Mouse (Mus musculus): ENCODE measurements around the gene Psma6. TPM values are rescaled to one million over a fixed set of nuclear protein-coding genes. Genes with fewer than 3 reads are reported as not detected.

Gene Psma6
- total and polyA plus RNA-seq, 2 experiments from 2014 or later: 131 to 465 TPM

DNA sequence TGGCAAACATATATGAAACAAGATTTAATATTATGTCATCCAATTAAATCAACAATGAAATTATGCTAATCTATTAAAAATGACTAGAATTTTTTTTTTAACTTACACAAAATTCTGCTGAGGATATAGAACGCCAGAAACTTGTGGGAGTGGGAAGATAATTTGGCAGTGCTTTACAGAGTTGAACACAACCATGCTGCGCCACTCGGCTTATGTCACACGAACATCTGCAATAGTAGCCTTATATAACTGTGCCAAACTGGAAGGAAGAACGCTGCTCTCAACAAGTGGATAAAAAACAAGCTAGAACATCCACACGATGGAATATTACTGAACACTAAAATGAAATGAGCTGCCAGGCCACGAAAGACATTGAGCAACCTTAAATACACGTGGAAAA lies 45.2 kb downstream of the Psma6 start:
- ATAC-seq (no peak), DNase-seq (no peak)
- H3K36me3 ChIP-seq (ENCODE audit: insufficient read depth): no peaks in the 10 kb centered on the region
- H3K4me1 ChIP-seq (ENCODE audit: insufficient read depth): no peaks in the 10 kb centered on the region
- no peaks in the 10 kb centered on the region for H3K9me3 ChIP-seq (ENCODE audit: low read length)
- H3K4me2 ChIP-seq (ENCODE audit: low read depth): no peak overlapping the region
- H3K4me3 ChIP-seq (ENCODE audit: low read depth, low read length): no peak overlapping the region
- no peak overlapping the region for H3K27ac ChIP-seq (ENCODE audit: low read depth, low read length)
- no peak for TF ChIP-seq CTCF (IDR thresholded peaks at IDR 0.05; ENCODE audit: low read depth)
- H3K9ac ChIP-seq: no peak overlapping the region
- no peaks in the 10 kb centered on the region for H3K27me3 ChIP-seq (ENCODE audit: insufficient read depth, low read length)
- 89% methylated on average over 8 of the region's 8 CpGs for WGBS

DNA sequence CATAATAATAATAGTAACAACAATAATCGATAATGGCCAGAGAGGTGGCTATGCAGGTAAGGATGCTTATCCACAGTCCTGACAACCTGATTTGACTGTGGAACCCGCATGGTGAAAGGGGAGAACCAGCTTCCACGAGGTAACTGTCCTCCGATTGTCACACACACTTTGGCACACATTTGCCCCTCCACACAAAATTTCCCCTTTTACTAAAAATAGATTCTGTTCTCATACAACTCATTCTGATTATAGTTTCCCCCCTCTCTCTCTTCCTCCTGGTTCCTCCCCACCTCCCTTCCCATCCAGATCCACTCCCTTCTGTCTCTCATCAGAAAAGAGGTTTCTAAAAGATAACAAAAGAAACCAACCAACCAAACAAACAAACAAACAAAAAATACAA lies 45.9 kb downstream of the Psma6 start:
- no peak for ATAC-seq
- no peak for DNase-seq
- no peak overlapping the region for H3K27ac ChIP-seq (ENCODE audit: low read depth, low read length)
- H3K9ac ChIP-seq: no peak overlapping the region
- H3K36me3 ChIP-seq (ENCODE audit: insufficient read depth): no peaks in the 10 kb centered on the region
- no peak overlapping the region for H3K4me3 ChIP-seq (ENCODE audit: low read depth, low read length)
- H3K27me3 ChIP-seq (ENCODE audit: insufficient read depth, low read length): no peaks in the 10 kb centered on the region
- TF ChIP-seq CTCF (IDR thresholded peaks at IDR 0.05; ENCODE audit: low read depth): no peak
- 93% methylated on average over 4 of the region's 4 CpGs for WGBS
- no peaks in the 10 kb centered on the region for H3K4me1 ChIP-seq (ENCODE audit: insufficient read depth)
- no peaks in the 10 kb centered on the region for H3K9me3 ChIP-seq (ENCODE audit: low read length)
- H3K4me2 ChIP-seq (ENCODE audit: low read depth): no peak overlapping the region

DNA sequence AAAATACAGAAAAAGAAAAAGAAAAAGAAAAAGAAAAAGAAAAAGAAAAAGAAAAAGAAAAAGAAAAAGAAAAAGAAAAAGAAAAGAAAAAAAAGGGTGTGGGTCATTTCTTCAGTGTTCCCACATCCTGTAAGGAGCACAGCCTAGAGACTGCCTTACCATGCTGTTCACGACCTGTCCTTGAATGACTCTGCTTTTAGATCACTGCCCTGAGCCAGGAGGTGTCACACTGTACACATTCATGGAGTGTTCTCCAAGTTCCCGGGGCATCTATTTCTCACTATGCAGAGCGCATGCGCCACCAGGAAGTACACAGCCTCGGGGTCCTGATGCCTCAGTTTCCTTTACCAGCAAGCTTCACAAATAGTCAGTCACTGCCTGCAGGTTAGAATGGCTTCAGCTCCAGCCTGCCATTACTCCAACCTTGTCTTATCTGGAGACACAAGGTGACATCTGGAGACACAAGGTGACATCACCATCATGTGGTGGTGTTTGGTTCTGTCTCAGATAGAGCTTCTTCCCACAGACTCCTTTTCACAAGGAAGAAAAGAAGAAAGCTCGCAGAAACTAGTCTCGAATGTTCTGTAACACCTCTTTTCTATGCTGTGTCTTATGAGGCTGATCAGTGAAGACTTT lies 48.4 kb downstream of the Psma6 start:
- Histone ChIP-seq H3K36me3 (ENCODE audit: insufficient read depth) (no peaks in the 10 kb centered on the region), H3K4me1 (ENCODE audit: insufficient read depth) (no peaks in the 10 kb centered on the region), H3K4me2 (ENCODE audit: low read depth) (no peak overlapping the region), H3K9ac (no peak overlapping the region), H3K27me3 (ENCODE audit: insufficient read depth, low read length) (no peaks in the 10 kb centered on the region), H3K27ac (ENCODE audit: low read depth, low read length) (no peak overlapping the region), H3K9me3 (ENCODE audit: low read length) (no peaks in the 10 kb centered on the region), H3K4me3 (ENCODE audit: low read depth, low read length) (no peak overlapping the region)
- ATAC-seq (no peak), DNase-seq (no peak)
- WGBS: 89% methylated on average over 7 of the region's 7 CpGs
- no peak for TF ChIP-seq CTCF (IDR thresholded peaks at IDR 0.05; ENCODE audit: low read depth)

DNA sequence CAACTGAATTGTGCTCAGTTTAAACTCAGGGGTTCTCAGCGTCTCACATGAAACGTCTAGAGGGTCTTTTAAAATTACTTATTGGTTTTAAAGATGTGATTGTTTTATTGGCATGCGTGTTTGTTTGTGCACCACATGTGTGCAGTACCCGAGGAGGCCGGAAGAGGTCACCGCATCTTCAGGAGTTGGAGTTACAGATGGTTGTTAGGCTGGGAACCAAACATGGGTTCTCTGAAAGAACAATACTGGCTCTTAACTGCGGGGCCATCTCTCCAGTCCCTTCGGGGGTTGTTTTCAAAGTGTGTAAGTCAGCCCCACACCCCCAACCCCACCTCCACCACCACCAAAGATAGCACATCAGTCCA lies 48.9 kb downstream of the Psma6 start:
- no peak for TF ChIP-seq CTCF (IDR thresholded peaks at IDR 0.05; ENCODE audit: low read depth)
- Histone ChIP-seq H3K4me2 (ENCODE audit: low read depth) (no peak overlapping the region), H3K4me3 (ENCODE audit: low read depth, low read length) (no peak overlapping the region), H3K4me1 (ENCODE audit: insufficient read depth) (no peaks in the 10 kb centered on the region), H3K27ac (ENCODE audit: low read depth, low read length) (no peak overlapping the region), H3K9me3 (ENCODE audit: low read length) (no peaks in the 10 kb centered on the region), H3K9ac (no peak overlapping the region), H3K27me3 (ENCODE audit: insufficient read depth, low read length) (no peaks in the 10 kb centered on the region), H3K36me3 (ENCODE audit: insufficient read depth) (no peaks in the 10 kb centered on the region)
- ATAC-seq (no peak), DNase-seq (no peak)
- 95% methylated on average over 8 of the region's 8 CpGs for WGBS

DNA sequence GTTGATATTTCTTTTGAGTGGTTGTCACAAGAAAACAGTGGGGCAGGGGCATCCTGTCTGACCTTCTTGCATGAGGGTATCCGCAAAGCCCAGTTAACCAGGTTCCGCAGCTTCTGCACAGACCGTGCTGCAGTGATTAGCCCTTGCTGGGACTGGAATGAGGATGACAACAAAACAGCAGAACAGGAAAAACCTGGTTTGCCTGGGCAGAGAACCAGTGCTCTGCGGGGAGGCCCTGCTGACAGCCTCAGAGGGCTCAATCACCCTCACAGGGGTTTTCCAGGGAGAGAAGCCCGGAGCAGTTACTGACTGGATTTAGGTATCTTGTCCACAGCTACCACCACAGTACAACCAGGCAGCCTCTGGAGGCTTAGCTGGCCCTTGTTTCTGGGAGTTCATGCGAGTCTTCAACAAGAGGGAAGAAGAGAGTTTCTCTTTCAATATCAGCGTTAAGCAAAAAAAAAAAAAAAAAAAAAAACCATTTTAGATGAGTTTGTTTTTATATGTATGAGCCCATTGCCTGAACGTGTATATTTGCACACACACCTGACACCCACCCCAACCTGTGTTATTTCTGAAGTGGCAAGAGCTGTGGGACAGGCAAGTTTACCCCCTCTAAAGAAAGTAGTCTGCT lies 49.9 kb downstream of the Psma6 start:
- H3K27ac ChIP-seq (ENCODE audit: low read depth, low read length): no peak overlapping the region
- H3K27me3 ChIP-seq (ENCODE audit: insufficient read depth, low read length): no peaks in the 10 kb centered on the region
- H3K4me3 ChIP-seq (ENCODE audit: low read depth, low read length): no peak overlapping the region
- DNase-seq (no peak), ATAC-seq (no peak)
- H3K9ac ChIP-seq: no peak overlapping the region
- TF ChIP-seq CTCF (IDR thresholded peaks at IDR 0.05; ENCODE audit: low read depth): no peak
- WGBS: 42% methylated on average over 8 of the region's 8 CpGs
- no peaks in the 10 kb centered on the region for H3K9me3 ChIP-seq (ENCODE audit: low read length)
- H3K36me3 ChIP-seq (ENCODE audit: insufficient read depth): no peaks in the 10 kb centered on the region
- no peak overlapping the region for H3K4me2 ChIP-seq (ENCODE audit: low read depth)
- H3K4me1 ChIP-seq (ENCODE audit: insufficient read depth): peaks cover 7% of the 10 kb centered on the region

DNA sequence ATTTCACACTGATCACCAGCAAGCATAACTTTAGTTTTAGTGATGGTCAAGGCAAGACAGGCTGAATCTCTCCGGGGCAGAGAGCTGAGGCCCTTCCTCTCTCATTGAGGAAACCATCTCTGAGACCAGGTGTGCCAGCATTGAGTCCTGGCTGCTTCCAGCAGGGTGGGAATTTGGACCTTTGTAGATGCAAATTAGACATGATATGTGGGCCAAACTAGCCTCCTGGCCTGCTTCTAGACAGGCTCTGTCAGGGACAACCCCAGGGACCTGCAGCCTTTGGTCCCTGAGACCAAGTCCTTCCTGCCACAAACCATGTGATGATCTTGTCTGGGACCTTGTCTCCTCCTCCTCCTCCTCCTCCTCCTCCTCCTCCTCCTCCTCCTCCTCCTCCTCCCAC lies 51.1 kb downstream of the Psma6 start:
- no peak overlapping the region for H3K9ac ChIP-seq
- ATAC-seq (no peak), DNase-seq (no peak)
- whole genome bisulfite sequencing: 65% methylated on average over 1 of the region's 1 CpGs
- H3K4me3 ChIP-seq (ENCODE audit: low read depth, low read length): no peak overlapping the region
- TF ChIP-seq CTCF (IDR thresholded peaks at IDR 0.05; ENCODE audit: low read depth): no peak
- H3K9me3 ChIP-seq (ENCODE audit: low read length): no peaks in the 10 kb centered on the region
- H3K27ac ChIP-seq (ENCODE audit: low read depth, low read length): no peak overlapping the region
- no peaks in the 10 kb centered on the region for H3K27me3 ChIP-seq (ENCODE audit: insufficient read depth, low read length)
- no peak overlapping the region for H3K4me2 ChIP-seq (ENCODE audit: low read depth)
- H3K36me3 ChIP-seq (ENCODE audit: insufficient read depth): no peaks in the 10 kb centered on the region
- peaks cover 8% of the 10 kb centered on the region for H3K4me1 ChIP-seq (ENCODE audit: insufficient read depth)

DNA sequence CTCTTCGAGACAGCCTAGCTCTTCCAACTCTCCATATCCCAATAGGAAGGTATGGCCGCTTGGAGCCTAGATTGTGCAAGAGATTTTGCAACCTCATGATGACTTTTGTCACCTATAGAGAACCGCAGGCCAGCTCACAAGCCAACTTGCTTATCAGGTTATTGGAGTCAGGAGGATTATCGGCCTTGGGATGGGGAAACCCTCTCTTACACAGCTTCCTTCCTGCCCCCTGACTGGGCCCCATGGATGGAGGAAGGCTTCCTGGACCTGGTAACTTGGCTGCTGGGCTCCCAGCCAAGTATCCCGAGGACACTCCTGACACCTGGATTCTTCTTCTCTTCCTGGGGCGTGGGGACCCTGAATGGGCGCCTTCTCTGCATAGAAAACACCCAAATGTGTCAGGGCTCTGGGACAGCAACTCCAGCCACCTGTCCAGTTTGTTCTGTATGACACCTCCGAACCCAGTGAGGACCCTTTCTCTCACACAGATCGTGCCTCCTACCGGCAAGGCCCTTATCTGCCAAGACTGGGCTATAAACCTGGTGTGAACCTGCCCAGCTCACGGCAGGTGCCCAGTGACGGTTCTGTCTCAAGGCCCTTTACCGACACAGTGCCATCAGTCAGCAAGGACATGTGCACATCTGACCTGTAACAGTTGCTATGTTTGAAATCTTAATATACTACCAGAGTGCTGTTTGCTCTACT lies 53.3 kb downstream of the Psma6 start:
- no peak for ATAC-seq
- Histone ChIP-seq H3K4me2 (ENCODE audit: low read depth) (no peak overlapping the region), H3K4me1 (ENCODE audit: insufficient read depth) (peaks cover 8% of the 10 kb centered on the region), H3K9me3 (ENCODE audit: low read length) (no peaks in the 10 kb centered on the region), H3K9ac (no peak overlapping the region), H3K27me3 (ENCODE audit: insufficient read depth, low read length) (no peaks in the 10 kb centered on the region), H3K27ac (ENCODE audit: low read depth, low read length) (no peak overlapping the region), H3K4me3 (ENCODE audit: low read depth, low read length) (no peak overlapping the region), H3K36me3 (ENCODE audit: insufficient read depth) (no peaks in the 10 kb centered on the region)
- no peak for TF ChIP-seq CTCF (IDR thresholded peaks at IDR 0.05; ENCODE audit: low read depth)
- WGBS: 74% methylated on average over 13 of the region's 13 CpGs
- DNase-seq: no peak
